Mouse (Mus musculus): ENCODE results near the gene Tifa. TPM values are rescaled to one million over a fixed set of nuclear protein-coding genes. Genes with fewer than 3 reads are reported as not detected.
"Not testable (repeated sequence)": the region's sequence is repeated elsewhere in the genome, so short reads cannot be mapped to it uniquely, and the experiment has no call there.

Gene Tifa
- total RNA-seq, 2 experiments from 2014 or later, result 49.4 to 51.3 TPM

- ATAC-seq (replicated peaks; ENCODE audit: poor library complexity, severe bottlenecking), result not testable (repeated sequence)
Measured at GRCm38 (mm10) chr3:127783680-127784079, 5.9 kb upstream of the Tifa start.

DNA sequence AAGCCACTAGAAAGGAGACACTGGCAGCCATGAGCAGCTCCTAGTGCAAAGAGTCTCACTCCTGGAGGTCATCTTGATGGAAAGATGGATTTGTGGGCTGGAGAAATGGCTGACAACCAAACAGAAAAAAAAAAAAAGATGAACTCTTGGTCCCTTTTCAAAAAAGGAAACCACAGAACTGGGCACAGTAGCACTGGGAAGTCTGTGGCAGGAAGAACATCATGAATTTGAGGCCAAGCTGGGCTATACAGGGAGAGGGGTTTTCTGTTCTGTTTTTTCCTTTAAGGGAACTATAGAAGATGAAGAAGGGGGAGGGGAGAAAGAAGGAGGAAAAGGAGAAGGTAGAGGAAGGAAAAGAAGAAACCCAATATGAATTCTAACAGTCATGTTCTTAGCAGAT, 2.6 kb upstream of the Tifa start:
- peak; percentile 44 for ATAC-seq (replicated peaks; ENCODE audit: poor library complexity, severe bottlenecking)

DNA sequence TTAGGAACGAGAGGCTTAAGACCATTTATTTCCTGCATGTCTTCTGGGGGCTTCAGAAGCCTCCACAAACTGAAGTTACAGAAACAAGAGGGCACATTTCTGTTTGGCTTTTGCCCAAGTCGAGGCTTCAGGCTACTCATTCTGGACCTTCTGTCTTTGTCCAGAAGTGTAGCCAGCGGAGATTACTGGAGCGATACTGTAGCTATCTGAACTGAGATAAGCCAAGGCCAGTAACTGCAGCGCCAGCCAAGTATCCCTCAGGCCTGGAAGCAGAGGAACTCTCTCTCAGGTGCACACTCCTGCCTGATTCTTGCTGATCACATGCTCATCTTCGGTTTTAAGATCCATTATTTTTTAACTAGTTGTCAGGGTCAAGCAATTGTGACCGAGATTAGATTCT, 1.6 kb upstream of the Tifa start:
- ATAC-seq (replicated peaks; ENCODE audit: poor library complexity, severe bottlenecking), result no peak

GRCm38 (mm10) chr3:127788919-127789318, 686 bp upstream of the Tifa start:
- ATAC-seq (replicated peaks; ENCODE audit: poor library complexity, severe bottlenecking), result no peak

DNA sequence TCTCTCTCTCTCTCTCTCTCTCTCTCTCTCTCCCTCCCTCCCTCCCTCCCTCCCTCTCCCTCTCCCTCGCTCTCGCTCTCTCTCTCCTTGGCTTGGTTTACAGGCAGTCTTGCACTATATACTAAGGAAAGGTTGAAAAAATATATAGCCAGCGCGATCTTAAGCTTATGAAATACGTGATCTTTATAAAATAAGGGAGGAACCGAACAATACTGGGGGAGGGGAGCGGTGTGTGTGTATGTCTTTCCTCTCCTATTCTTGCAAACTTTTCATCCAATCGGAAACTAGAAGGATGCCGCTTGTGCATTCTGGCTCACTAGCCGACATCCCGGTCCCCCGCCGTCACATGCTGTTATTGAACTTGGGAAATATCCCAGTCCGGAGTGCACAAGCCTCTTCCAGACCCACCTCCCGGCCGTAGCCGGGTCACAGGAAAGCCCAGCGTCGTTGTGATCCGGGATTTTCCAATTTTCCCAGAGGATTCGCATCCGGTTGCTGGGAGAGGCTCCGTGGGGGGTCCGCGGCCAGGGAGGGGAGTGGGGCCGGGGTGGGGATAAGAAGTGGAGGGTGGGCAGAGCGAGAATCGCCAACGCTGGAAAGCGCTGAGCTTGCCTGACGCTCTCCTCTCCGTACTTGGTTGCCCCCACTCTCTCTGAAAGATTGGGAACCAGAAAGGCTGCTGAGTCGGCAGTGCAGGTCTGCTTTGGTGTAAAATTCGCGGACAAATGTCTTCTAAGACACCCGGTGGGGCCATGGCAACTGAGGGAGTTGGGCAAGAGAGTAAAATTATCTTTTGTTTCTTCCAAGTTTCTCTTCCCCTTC, 840 bp downstream of the Tifa start:
- ATAC-seq (replicated peaks; ENCODE audit: poor library complexity, severe bottlenecking), result peak; percentile 55

- ATAC-seq (replicated peaks; ENCODE audit: poor library complexity, severe bottlenecking), result peak; percentile 13
Measured at GRCm38 (mm10) chr3:127791056-127791483, 1.5 kb downstream of the Tifa start.

GRCm38 (mm10) chr3:127791595-127792561, 2.3 kb downstream of the Tifa start:
- ATAC-seq (replicated peaks; ENCODE audit: poor library complexity, severe bottlenecking), result peak; percentile 16; the same call in 1 of the 2 replicates

GRCm38 (mm10) chr3:127793022-127793421, 3.4 kb downstream of the Tifa start:
- ATAC-seq (replicated peaks; ENCODE audit: poor library complexity, severe bottlenecking), result peak; percentile 25; the same call in 1 of the 2 replicates

DNA sequence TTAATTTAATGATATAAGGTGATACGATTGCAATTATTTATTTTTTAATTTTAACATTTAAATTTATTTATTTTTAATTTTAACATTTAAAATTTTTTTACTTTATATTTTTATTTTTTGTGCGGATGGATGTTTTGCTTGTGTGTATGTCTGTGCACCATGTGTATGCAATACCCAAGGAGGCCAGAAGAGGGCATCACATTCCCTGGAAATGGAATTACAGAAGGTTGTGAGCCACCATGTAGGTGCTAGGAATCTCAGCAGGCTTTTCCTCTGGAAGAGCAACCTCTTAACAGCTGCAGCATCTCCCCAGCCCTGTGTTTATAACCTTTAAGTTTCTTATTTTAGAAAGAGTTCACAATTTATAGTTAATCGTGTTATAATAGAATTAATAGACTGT, 6.2 kb downstream of the Tifa start:
- no peak for ATAC-seq (replicated peaks; ENCODE audit: poor library complexity, severe bottlenecking)

GRCm38 (mm10) chr3:127796271-127796670, 6.7 kb downstream of the Tifa start:
- peak; percentile 77 for ATAC-seq (replicated peaks; ENCODE audit: poor library complexity, severe bottlenecking)

DNA sequence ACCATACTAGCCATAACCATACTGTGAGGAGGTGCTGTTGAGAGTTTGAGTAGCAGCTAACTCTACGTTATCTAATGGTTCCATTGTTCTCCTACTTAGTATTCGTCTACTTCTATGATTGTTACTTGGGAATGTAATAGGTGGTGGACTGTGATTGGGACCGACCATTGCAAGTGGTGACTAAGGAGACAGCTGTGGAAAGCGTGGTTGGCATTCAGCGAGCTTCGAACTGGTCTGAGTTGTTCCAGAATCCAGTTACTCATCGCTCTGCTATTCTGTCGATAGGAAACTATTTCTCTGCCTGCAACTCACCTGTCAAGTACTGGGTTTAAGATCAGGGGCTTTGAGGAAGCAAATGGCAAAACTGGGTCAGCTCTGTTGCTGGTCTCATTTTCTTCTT, 11.6 kb downstream of the Tifa start:
- ATAC-seq (replicated peaks; ENCODE audit: poor library complexity, severe bottlenecking), result no peak

GRCm38 (mm10) chr3:127802814-127803213, 13.2 kb downstream of the Tifa start:
- peak; percentile 33 for ATAC-seq (replicated peaks; ENCODE audit: poor library complexity, severe bottlenecking)

- ATAC-seq (replicated peaks; ENCODE audit: poor library complexity, severe bottlenecking), result no peak
Measured at GRCm38 (mm10) chr3:127804439-127804838, 14.8 kb downstream of the Tifa start.

DNA sequence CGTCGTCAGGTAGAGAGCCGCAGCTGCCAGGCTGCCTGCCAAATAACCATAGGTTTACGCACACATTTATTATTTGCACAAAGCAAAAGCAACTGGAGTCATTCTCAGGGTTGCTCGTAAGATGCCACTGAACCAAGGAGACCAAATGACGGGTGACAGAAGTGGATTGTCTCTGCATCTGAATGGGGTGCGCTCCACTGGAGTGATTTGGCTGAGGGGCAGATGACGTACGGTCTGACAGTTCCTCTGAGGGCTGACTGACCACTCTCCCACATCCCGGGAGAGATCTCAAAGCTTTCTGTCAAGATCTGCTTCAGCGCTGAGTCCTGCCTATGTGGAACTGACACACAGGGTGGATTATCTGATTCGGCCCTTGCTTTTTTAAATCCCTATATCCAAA, 15.5 kb downstream of the Tifa start:
- no peak for ATAC-seq (replicated peaks; ENCODE audit: poor library complexity, severe bottlenecking)

DNA sequence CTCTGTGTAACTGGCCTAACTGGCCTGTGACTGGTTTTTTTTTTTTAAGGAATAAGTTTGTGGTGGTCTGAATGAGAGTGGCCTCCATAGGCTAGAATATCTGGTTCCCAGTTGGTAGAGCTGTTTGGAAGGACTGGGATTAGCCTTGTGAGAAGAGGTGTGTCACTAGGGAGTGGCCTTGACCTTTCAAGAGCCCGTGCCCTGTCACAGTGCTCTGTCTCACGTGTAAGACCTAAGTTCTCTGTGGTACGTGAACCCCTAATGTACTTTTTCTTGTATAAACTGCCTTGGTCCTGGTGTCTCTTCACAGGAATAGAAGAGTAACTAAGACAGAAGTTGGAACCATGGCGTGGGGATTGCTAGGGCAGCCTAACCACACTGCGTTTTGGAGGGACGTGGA, 16.4 kb downstream of the Tifa start:
- no peak for ATAC-seq (replicated peaks; ENCODE audit: poor library complexity, severe bottlenecking)

DNA sequence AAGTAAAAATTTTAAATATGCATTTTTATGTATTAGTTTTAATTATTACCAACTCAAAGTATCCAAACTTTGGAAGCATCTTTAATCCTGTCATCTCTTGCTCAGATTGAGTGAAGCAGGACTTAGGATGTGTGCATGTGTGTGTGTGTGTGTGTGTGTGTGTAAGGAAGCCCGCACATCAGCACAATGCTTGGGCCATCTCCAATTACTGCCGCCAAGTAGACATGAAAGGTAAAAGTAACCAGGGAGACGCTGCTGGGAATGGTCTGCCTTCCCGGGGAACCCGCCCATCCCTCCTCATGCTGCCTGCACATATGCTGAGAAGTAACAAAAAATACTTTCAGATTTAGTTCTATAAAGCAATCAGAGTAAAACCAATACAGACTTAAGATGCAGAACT, 18.2 kb downstream of the Tifa start:
- no peak for ATAC-seq (replicated peaks; ENCODE audit: poor library complexity, severe bottlenecking)

DNA sequence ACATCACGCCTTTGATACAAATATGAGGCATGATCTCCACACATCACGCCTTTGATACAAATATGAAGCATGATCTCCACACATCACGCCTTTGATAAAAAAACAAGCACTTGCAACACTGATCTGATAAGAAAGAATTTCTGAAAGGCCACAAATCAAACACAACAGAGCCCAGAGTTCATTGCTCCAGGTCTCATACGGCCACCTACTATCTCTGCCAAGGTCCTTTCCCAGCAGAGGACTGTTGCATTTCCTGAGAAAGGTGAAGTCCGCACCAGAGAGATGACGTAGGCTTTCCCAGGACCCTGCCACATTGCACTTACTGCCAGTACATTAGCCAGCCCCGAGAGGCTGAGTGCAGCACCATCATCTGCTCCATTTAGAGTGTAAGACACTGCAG, 19.5 kb downstream of the Tifa start:
- ATAC-seq (replicated peaks; ENCODE audit: poor library complexity, severe bottlenecking), result no peak

DNA sequence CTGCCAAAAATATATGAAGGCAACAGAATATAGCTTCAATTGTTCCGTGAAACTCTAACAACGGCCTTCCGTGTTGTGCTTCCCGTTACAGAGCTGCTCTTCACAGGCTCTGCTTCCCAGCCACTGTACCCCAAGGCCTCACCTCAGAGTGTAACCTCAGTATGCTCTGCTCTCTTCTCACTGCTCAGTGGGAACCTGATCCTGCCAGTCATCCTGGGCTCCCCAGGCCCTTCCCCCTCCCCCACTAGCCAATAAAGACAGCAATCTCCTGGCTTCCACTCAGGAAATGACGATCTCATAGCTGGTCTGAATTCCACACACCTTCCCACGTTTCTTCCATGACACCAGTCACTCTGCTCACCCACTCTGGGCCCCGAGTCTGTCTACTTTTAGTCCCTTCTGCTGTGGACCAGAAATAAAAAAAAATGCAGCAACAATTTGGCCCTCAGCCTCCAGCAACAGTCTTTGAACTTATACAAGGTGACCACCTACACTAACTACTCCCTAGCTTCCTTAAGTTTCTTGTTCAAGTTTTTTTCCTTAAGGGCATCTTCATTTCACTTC, 27.6 kb downstream of the Tifa start:
- ATAC-seq (replicated peaks; ENCODE audit: poor library complexity, severe bottlenecking), result no peak

GRCm38 (mm10) chr3:127818694-127819663, 29.4 kb downstream of the Tifa start:
- no peak for ATAC-seq (replicated peaks; ENCODE audit: poor library complexity, severe bottlenecking)

- no peak for ATAC-seq (replicated peaks; ENCODE audit: poor library complexity, severe bottlenecking)
Measured at GRCm38 (mm10) chr3:127820400-127820799, 30.8 kb downstream of the Tifa start.

All from granulocyte monocyte progenitor cell, adult 5-6 weeks (primary cell).